Mouse (Mus musculus) liver, embryonic 16.5 days (tissue): Measurements from ENCODE around the gene Tmem239. TPM values are rescaled to one million over a fixed set of nuclear protein-coding genes. Genes with fewer than 3 reads are reported as not detected.

Source experiments
- ATAC-seq: fragments of 200-750 bp; cut with Nextera tagmentation; 2 replicates; pipeline ENCODE4 v1.8.0; 2017; ENCODE audit warnings: low read depth, mild to moderate bottlenecking, moderate number of reproducible peaks, moderate library complexity
- H3K27ac ChIP-seq: fragments of 300-500 bp; sonication (generic); 2 replicates; pipeline ENCODE4 v1.5.1; 2014; ENCODE audit warnings: mild to moderate bottlenecking, low read length
- H3K27me3 ChIP-seq: fragments of 300-500 bp; sonication (generic); 2 replicates; pipeline ENCODE4 v1.6.1; 2014; ENCODE audit warnings: low read depth, low read length, mixed read lengths; ENCODE audit not compliant: control insufficient read depth, insufficient read depth
- H3K36me3 ChIP-seq: fragments of 300-500 bp; sonication (generic); 2 replicates; pipeline ENCODE4 v1.6.1; 2014; ENCODE audit warnings: mild to moderate bottlenecking; ENCODE audit not compliant: control insufficient read depth, insufficient read depth
- H3K4me1 ChIP-seq: fragments of 300-500 bp; sonication (generic); 2 replicates; pipeline ENCODE4 v1.6.1; 2014; ENCODE audit warnings: low read depth, low read length, mixed read lengths; ENCODE audit not compliant: control insufficient read depth
- H3K4me2 ChIP-seq: fragments of 300-500 bp; sonication (generic); 2 replicates; pipeline ENCODE4 v1.6.1; 2014; ENCODE audit warnings: low read depth, low read length, mixed read lengths
- H3K4me3 ChIP-seq: fragments of 300-500 bp; sonication (generic); 2 replicates; pipeline ENCODE4 v1.5.1; 2014; ENCODE audit warnings: low read depth, mild to moderate bottlenecking, low read length
- H3K9ac ChIP-seq: fragments of 300-500 bp; sonication (generic); 2 replicates; pipeline ENCODE4 v1.6.1; 2014; ENCODE audit warnings: low read depth, low read length
- H3K9me3 ChIP-seq: fragments of 300-500 bp; sonication (generic); replicated peaks from 2 replicates; pipeline ENCODE4 v1.6.1; 2016; ENCODE audit warnings: low read length; ENCODE audit not compliant: control insufficient read depth
- WGBS: fragments of 180-500 bp; shearing (Covaris S2); extraction: QIAGEN DNeasy Blood & Tissue Kit; methylation state at CpG from one replicate; pipeline ENCODE4 v1.1.7; 2014; ENCODE audit not compliant: insufficient replicate concordance; 5-methylcytosine and 5-hydroxymethylcytosine counted together
- polyA plus RNA-seq: library from polyadenylated mRNA; unstranded; fragments of >200 nt; fragmentation: Nextera tagmentation; extraction: Ambion mirVana; gene quantifications from 2 replicates; pipeline ENCODE4 v1.2.1, GENCODE M21; 2015

Gene Tmem239
- polyA plus RNA-seq, 1 experiment from 2014 or later: not detected

DNA sequence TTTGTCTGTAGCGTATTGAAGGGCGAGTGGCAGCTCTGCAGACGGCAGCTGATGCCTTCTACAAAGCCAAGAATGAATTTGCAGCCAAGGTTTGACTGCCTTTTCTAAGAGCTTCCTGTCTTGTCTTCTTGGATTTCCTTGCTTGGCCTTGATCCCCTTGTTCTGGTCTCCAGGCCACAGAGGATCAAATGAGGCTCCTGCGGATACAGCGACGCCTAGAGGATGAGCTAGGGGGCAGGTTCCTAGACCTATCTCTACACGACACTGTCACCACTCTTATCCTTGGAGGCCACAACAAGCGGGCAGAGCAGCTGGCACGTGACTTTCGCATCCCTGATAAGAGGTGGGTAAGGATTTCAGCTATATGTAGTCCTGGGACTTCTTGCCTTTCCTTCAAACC lies 35.9 kb downstream of the Tmem239 start:
- Histone ChIP-seq H3K4me2 (no peak overlapping the region), H3K4me1 (peaks cover 12% of the 10 kb centered on the region), H3K9me3 (no peaks in the 10 kb centered on the region), H3K9ac (no peak overlapping the region), H3K36me3 (peaks cover 40% of the 10 kb centered on the region), H3K4me3 (no peak overlapping the region), H3K27me3 (no peaks in the 10 kb centered on the region), H3K27ac (no peak overlapping the region)
- peak; percentile 79 for ATAC-seq
- 45% methylated on average over 10 of the region's 10 CpGs for WGBS

DNA sequence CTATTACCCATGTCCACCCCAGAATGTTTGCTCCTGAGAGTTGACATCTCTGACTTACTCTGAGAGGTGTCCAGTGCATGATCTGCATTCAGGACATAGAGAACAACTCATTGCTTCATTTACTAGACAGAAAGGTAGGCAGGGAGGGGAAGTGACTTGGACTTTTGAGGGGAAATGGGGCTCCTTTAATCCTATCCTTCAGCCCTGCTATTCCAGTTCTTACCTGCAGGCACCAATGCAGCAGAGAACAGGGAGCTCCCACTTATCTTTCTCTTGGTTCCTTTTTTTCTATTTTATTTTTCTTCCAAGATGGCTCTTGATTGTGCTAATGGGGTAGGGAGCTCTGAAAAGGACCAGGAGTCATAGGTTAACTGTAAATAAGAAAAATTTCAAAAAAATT lies 42.2 kb downstream of the Tmem239 start:
- ATAC-seq: no peak
- Histone ChIP-seq H3K9me3 (no peaks in the 10 kb centered on the region), H3K36me3 (peaks cover 4% of the 10 kb centered on the region), H3K9ac (no peak overlapping the region), H3K27ac (no peak overlapping the region), H3K4me1 (peaks cover 27% of the 10 kb centered on the region), H3K4me3 (no peak overlapping the region), H3K27me3 (peaks cover 7% of the 10 kb centered on the region; the same call in 1 of the 2 replicates), H3K4me2 (no peak overlapping the region)

DNA sequence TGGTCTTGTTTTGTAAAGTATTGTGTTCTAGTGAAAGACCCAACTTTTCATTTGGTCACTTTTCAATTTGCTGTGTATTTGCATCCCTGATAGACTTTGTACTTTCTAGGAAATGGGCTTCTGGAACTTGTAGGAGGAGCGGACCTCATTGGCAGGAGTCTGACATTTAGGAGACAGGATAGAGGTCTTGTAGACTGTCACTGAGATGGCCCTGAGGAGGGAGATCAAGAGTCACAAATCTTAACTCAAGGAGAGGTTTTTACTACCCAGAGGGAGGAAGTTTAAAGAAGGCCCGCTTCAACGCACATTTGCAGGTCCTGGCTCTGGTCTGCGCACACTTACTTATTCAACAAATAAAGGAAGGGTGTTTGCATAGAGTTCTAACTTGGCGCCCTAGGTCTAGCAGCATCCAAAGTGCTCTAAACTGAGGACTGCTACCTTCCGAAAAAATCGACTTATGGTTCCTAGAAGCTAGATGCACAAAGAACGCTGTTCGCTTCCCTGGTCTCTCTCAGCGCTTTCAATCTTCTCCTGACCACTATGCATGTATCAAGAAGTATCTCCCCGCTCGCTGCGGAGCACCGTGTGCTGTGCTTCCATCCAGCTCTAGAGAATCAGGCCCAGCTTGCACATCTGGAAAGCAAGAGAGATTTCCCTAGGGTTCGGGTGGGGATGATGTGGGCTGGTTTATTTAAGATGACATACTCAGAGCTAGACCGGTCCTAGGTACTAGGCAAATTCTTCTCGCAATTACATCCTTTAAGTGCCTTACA lies 42.9 kb downstream of the Tmem239 start:
- H3K9ac ChIP-seq: peak overlapping the region; percentile 91
- peaks cover 7% of the 10 kb centered on the region; the same call in 1 of the 2 replicates for H3K27me3 ChIP-seq
- peak overlapping the region; percentile 89 for H3K4me3 ChIP-seq
- ATAC-seq: no peak
- peaks cover 27% of the 10 kb centered on the region for H3K4me1 ChIP-seq
- WGBS: 6% methylated on average over 17 of the region's 17 CpGs
- no peaks in the 10 kb centered on the region for H3K36me3 ChIP-seq
- no peaks in the 10 kb centered on the region for H3K9me3 ChIP-seq
- peak overlapping the region; percentile 86 for H3K4me2 ChIP-seq
- no peak overlapping the region for H3K27ac ChIP-seq

DNA sequence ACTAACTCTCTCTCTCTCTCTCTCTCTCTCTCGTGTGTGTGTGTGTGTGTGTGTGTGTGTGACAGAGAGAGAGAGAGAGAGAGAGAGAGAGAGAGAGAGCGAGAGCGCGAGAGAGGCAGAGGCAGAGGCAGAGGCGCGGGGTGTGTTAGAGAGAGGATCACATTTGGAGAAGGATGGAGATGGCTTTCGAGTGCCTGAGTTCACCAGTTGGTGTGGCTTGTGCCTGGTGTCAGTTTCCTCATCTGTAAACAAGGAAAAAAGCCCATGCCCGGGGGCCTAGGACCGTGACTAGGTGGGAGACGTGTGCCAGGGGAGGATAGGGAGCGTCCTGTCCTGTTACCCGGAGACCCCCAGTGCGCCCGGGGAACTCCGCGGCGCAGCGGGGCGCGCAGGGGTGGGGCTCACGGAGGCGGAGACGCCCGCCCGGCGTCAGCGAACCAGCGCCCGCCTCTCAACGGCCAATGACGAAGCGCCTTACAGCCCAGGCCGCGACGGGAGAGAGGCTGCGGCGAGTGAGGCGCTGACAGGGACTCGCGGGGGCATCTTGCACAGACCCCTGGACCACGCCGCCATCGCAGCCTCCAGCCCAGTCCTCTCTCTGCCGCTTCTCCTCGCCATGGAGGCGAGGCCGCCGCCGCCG lies 43.6 kb downstream of the Tmem239 start, which contains the start of gene Ptpra:
Gene Ptpra (plus strand): TSS at position 485 of the 640 bp plus-strand sequence.
- peak; percentile 98 for ATAC-seq
- H3K9me3 ChIP-seq: no peaks in the 10 kb centered on the region
- peak within 1 kb of the TSS; percentile 89 for H3K4me3 ChIP-seq
- peak within 1 kb of the TSS; percentile 80 for H3K27ac ChIP-seq
- H3K27me3 ChIP-seq: peaks cover 7% of the 10 kb centered on the region; the same call in 1 of the 2 replicates
- H3K9ac ChIP-seq: peak within 1 kb of the TSS; percentile 91
- peak within 1 kb of the TSS; percentile 86 for H3K4me2 ChIP-seq
- H3K4me1 ChIP-seq: peaks cover 34% of the 10 kb centered on the region
- no peaks in the 10 kb centered on the region for H3K36me3 ChIP-seq
- WGBS: under 1% methylated on average over 47 of the region's 50 CpGs

DNA sequence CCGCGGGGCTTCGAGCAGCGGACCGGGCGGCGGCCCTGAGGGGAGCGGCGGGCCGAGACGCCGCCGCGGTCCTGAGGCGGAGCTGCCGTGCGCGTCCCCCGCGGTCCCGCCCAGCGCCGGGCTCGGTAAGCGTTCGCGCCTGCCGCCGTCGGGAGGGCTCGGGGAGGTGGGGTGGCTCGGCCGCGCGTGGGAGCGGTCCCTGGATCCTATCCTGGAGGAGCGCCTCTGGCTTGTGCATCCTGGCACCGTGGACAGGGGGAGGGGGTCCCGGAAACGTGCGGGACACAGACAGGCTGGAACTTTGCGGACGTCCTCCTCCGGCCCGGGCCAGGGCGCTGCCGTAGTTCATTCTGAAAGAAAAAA lies 44.1 kb downstream of the Tmem239 start:
- Histone ChIP-seq H3K27ac (peak overlapping the region; percentile 80), H3K4me2 (peak overlapping the region; percentile 86), H3K27me3 (peaks cover 7% of the 10 kb centered on the region; the same call in 1 of the 2 replicates), H3K4me3 (peak overlapping the region; percentile 89), H3K4me1 (peaks cover 34% of the 10 kb centered on the region), H3K9ac (peak overlapping the region; percentile 91), H3K9me3 (no peaks in the 10 kb centered on the region), H3K36me3 (no peaks in the 10 kb centered on the region)
- peak; percentile 92 for ATAC-seq
- WGBS: under 1% methylated on average over 45 of the region's 47 CpGs

DNA sequence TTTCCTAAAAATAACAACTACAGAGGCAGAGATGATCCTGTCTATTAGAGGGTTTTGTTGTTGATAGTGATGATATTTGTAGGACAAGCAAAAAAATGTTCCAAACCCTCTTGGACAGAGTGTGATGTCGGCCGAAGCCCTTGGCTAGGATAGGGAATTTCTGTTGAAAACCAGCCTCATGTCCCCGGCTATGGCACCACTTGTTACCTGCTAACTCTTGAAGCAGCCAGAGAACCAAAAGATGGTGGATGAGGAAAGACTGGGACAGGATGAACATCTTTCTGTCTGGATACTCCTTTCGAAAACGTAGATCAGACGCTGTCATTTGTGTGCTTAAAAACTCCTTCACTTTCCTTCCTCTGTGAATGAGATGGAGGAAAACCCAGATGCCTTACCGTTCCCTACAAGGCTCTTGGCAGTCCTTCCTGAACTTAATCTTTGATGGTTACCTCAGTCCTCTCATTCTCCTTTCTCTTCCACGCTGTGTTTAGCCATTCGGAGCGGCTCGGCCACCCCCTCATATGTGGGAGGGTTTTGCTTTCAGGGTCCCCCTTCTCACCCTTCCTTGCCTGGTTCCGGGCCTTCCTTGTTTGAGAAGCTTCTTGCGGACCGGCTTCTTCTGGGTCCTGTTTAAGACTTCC lies 44.9 kb downstream of the Tmem239 start:
- peaks cover 7% of the 10 kb centered on the region; the same call in 1 of the 2 replicates for H3K27me3 ChIP-seq
- 69% methylated on average over 14 of the region's 14 CpGs for WGBS
- H3K9me3 ChIP-seq: no peaks in the 10 kb centered on the region
- peak overlapping the region; percentile 89 for H3K4me3 ChIP-seq
- H3K27ac ChIP-seq: no peak overlapping the region
- peak overlapping the region; percentile 91 for H3K9ac ChIP-seq
- H3K4me1 ChIP-seq: peaks cover 34% of the 10 kb centered on the region
- no peaks in the 10 kb centered on the region for H3K36me3 ChIP-seq
- H3K4me2 ChIP-seq: peak overlapping the region; percentile 86
- ATAC-seq: no peak

DNA sequence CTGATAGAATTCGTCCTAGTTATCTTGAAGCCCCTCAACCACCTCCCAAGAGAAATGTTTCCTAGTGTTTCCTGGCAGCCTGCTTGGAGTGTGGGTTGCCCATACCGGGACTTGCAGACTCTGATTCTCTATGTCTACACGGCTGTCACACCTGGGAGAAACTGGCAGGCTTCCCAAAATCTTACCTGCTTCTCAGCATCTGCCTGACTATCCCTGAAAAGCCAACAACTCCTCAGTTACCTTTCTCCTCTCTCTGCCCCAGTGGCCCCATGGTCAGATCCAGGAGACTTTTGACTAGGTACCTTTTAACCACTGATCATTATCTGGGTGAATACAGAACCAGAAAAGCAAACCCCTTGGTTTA lies 45.4 kb downstream of the Tmem239 start:
- peak overlapping the region; percentile 89 for H3K4me3 ChIP-seq

DNA sequence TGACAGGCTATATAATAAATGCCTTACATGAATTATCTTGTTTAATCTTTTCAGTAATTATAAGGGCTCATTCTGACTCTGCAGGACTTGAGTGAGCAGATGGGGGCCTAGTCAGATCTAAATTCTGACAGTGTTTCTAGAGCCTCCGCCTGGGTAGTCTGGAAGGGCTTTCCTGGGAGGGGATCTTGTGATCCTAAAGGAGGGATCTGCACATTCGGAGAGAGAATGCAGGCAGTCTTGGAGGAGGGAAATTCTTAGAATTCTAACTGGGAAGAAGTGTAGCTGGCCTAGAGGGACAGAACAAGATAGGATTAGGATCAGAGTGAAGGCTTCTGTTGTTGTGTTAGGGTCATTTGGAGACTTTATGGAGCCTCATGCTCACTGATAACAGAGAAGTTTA lies 46.0 kb downstream of the Tmem239 start:
- H3K4me3 ChIP-seq: no peak overlapping the region
- H3K27me3 ChIP-seq: peaks cover 7% of the 10 kb centered on the region; the same call in 1 of the 2 replicates
- 63% methylated on average over 2 of the region's 2 CpGs for WGBS
- no peaks in the 10 kb centered on the region for H3K36me3 ChIP-seq
- H3K9me3 ChIP-seq: no peaks in the 10 kb centered on the region
- no peak overlapping the region for H3K4me2 ChIP-seq
- H3K27ac ChIP-seq: no peak overlapping the region
- no peak for ATAC-seq
- no peak overlapping the region for H3K9ac ChIP-seq
- peaks cover 34% of the 10 kb centered on the region for H3K4me1 ChIP-seq

More for the DNA sequence above, 45.4 kb downstream of the Tmem239 start:
- H3K4me2 ChIP-seq: peak overlapping the region; percentile 86
- WGBS: 59% methylated on average over 3 of the region's 3 CpGs
- H3K27me3 ChIP-seq: peaks cover 7% of the 10 kb centered on the region; the same call in 1 of the 2 replicates
- no peaks in the 10 kb centered on the region for H3K36me3 ChIP-seq
- H3K27ac ChIP-seq: no peak overlapping the region
- H3K4me1 ChIP-seq: peaks cover 34% of the 10 kb centered on the region
- H3K9me3 ChIP-seq: no peaks in the 10 kb centered on the region
- no peak for ATAC-seq
- peak overlapping the region; percentile 22 for H3K9ac ChIP-seq
